Mouse (Mus musculus): ENCODE measurements around the gene Slc39a11. TPM values are rescaled to one million over a fixed set of nuclear protein-coding genes. Genes with fewer than 3 reads are reported as not detected.

Slc39a11 gene
- total and polyA plus RNA-seq, 3 experiments: 43.2 to 54.4 (median 51.0) TPM

DNA sequence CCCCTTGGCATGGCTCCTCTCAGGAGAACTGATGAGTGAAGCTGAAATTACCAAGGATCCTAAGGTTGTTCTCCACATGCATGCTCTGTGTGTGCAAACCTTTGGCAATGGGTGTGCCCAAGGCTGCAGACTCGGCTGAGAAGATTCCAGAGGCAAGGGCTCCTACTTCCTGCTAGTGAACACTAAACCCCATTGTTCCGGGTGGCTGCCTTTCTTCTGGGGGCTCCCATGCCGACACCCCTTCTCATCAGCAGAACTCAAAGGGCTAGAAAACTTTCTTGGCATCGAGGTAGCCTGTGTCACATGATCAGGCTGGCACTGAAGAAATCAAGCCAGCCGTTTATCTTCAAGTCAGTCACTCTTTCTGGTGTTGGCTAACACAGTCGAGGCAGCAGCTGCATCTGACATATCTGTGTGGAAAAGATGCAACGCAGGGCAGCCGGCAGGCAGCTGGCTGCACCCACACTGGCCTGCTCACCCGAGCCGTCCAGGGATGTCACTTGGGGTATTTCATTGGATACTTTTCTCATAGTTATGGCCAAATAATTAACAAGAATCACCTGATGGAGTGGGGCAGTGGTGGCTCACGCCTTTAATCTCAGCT, 145.3 kb downstream of the Slc39a11 start:
- Histone ChIP-seq H3K4me3 (replicated peaks in 1 of 3; ENCODE audit: low read depth in 2 of 3, low read length in 2 of 3, poor library complexity in 1 of 3) (no peak overlapping the region), H3K4me1 (ENCODE audit: control insufficient read depth in 1 of 2, insufficient read depth in 2 of 2) (peaks cover 3 to 21% of the 10 kb centered on the region in 2 experiments; a peak in 3 of 4 replicates), H3K36me3 (replicated peaks in 1 of 2; ENCODE audit: control insufficient read depth in 1 of 2, insufficient read depth in 1 of 2, low read length in 1 of 2) (peaks cover 0 to 65% of the 10 kb centered on the region in 2 experiments), H3K27me3 (replicated peaks) (no peaks in the 10 kb centered on the region), H3K79me2 (replicated peaks; ENCODE audit: control insufficient read depth, extremely low read depth, insufficient read depth, poor library complexity, severe bottlenecking) (no peaks in the 10 kb centered on the region), H3K9ac (ENCODE audit: insufficient read depth, low read depth) (no peak overlapping the region), H3K27ac (ENCODE audit: insufficient read depth, low read depth) (no peak overlapping the region), H3K9me3 (replicated peaks; ENCODE audit: low read length) (no peaks in the 10 kb centered on the region), H3K4me2 (ENCODE audit: insufficient read depth, low read depth, poor library complexity, severe bottlenecking) (no peak overlapping the region)
- no peak for DNase-seq (ENCODE audit: extremely low read depth)
- in situ Hi-C loops (cut with MboI; ENCODE audit: low pct_ligation_motif_present, low pct_unique_long_range_greater_than_20kb, low sequenced_read_pairs): no loop called here
- TF ChIP-seq MAZ (IDR thresholded peaks at IDR 0.05; ENCODE audit: low read depth, low read length) (no peak), GABPA (IDR thresholded peaks at IDR 0.05; ENCODE audit: insufficient replicate concordance, low read depth, low read length) (no peak), TCF12 (IDR thresholded peaks at IDR 0.05; ENCODE audit: low read depth, low read length) (no peak), ETS1 (conservative IDR thresholded peaks at IDR 0.05; ENCODE audit: low read depth, low read length) (no peak), MYC (IDR thresholded peaks at IDR 0.05; ENCODE audit: low read depth, low read length) (no peak), MAX (IDR thresholded peaks at IDR 0.05; ENCODE audit: low read length) (no peak), NRF1 (IDR thresholded peaks at IDR 0.05; ENCODE audit: low read depth, low read length) (no peak), POLR2A (IDR thresholded peaks at IDR 0.05; ENCODE audit: low read depth, low read length) (no peak), CHD2 (IDR thresholded peaks at IDR 0.05; ENCODE audit: low read length) (no peak), IRF4 (IDR thresholded peaks at IDR 0.05; ENCODE audit: low read depth, low read length) (no peak), RCOR1 (conservative IDR thresholded peaks at IDR 0.05; ENCODE audit: low read depth, low read length) (no peak), ELF1 (IDR thresholded peaks at IDR 0.05; ENCODE audit: low read depth, low read length) (no peak), JUN (IDR thresholded peaks at IDR 0.05; ENCODE audit: insufficient read depth, low read depth, low read length) (no peak), POLR2AphosphoS2 (IDR thresholded peaks at IDR 0.05; ENCODE audit: low read depth, low read length) (no peak), ZKSCAN1 (IDR thresholded peaks at IDR 0.05; ENCODE audit: borderline replicate concordance, low read depth, low read length) (no peak), CHD1 (IDR thresholded peaks at IDR 0.05; ENCODE audit: low read depth, low read length) (no peak)
- dilution Hi-C loops (cut with MboI; ENCODE audit: extremely low pct_ligation_motif_present, extremely low pct_unique_long_range_greater_than_20kb, low sequenced_read_pairs): no loop called here

GRCm38 (mm10) chr11:113502968-113503367, 146.9 kb downstream of the Slc39a11 start:
- in situ Hi-C loops (cut with MboI; ENCODE audit: low pct_ligation_motif_present, low pct_unique_long_range_greater_than_20kb, low sequenced_read_pairs) (no loop called here), dilution Hi-C loops (cut with MboI; ENCODE audit: extremely low pct_ligation_motif_present, extremely low pct_unique_long_range_greater_than_20kb, low sequenced_read_pairs) (no loop called here)
- Histone ChIP-seq H3K9me3 (replicated peaks; ENCODE audit: low read length) (no peaks in the 10 kb centered on the region), H3K9ac (ENCODE audit: insufficient read depth, low read depth) (no peak overlapping the region), H3K27me3 (replicated peaks) (no peaks in the 10 kb centered on the region), H3K4me3 (replicated peaks in 1 of 3; ENCODE audit: low read depth in 2 of 3, low read length in 2 of 3, poor library complexity in 1 of 3) (no peak overlapping the region), H3K79me2 (replicated peaks; ENCODE audit: control insufficient read depth, extremely low read depth, insufficient read depth, poor library complexity, severe bottlenecking) (no peaks in the 10 kb centered on the region), H3K27ac (ENCODE audit: insufficient read depth, low read depth) (no peak overlapping the region), H3K4me1 (ENCODE audit: control insufficient read depth in 1 of 2, insufficient read depth in 2 of 2) (peaks cover 0 to 16% of the 10 kb centered on the region in 2 experiments; a peak in 2 of 4 replicates), H3K4me2 (ENCODE audit: insufficient read depth, low read depth, poor library complexity, severe bottlenecking) (no peak overlapping the region), H3K36me3 (replicated peaks in 1 of 2; ENCODE audit: control insufficient read depth in 1 of 2, insufficient read depth in 1 of 2, low read length in 1 of 2) (peaks cover 0 to 56% of the 10 kb centered on the region in 2 experiments)
- DNase-seq (ENCODE audit: extremely low read depth): no peak
- TF ChIP-seq USF1 (IDR thresholded peaks at IDR 0.05; ENCODE audit: low read depth, low read length): no peak
- TF ChIP-seq ETS1 (conservative IDR thresholded peaks at IDR 0.05; ENCODE audit: low read depth, low read length): no peak
- TF ChIP-seq TBP (conservative IDR thresholded peaks at IDR 0.05; ENCODE audit: low read depth, low read length): no peak
- TF ChIP-seq MAZ (IDR thresholded peaks at IDR 0.05; ENCODE audit: low read depth, low read length): no peak
- TF ChIP-seq IRF4 (IDR thresholded peaks at IDR 0.05; ENCODE audit: low read depth, low read length): no peak
- TF ChIP-seq E2F4 (IDR thresholded peaks at IDR 0.05; ENCODE audit: insufficient replicate concordance, low read depth, low read length): no peak
- TF ChIP-seq EP300 (IDR thresholded peaks at IDR 0.05; ENCODE audit: low read length): no peak
- no peak for TF ChIP-seq ZC3H11A (IDR thresholded peaks at IDR 0.05; ENCODE audit: low read depth, low read length)
- no peak for TF ChIP-seq CHD1 (IDR thresholded peaks at IDR 0.05; ENCODE audit: low read depth, low read length)
- TF ChIP-seq SIN3A (IDR thresholded peaks at IDR 0.05; ENCODE audit: low read length): no peak
- no peak for TF ChIP-seq RCOR1 (conservative IDR thresholded peaks at IDR 0.05; ENCODE audit: low read depth, low read length)
- no peak for TF ChIP-seq MAX (IDR thresholded peaks at IDR 0.05; ENCODE audit: low read length)

Measured in CH12.LX (cell line).